Mouse (Mus musculus) ES-Bruce4 (cell line): ENCODE data around the gene Adgrl2. TPM values are rescaled to one million over a fixed set of nuclear protein-coding genes. Genes with fewer than 3 reads are reported as not detected.

Source experiments
- H3K27ac ChIP-seq: 2 replicates; pipeline ENCODE4 v1.5.1; 2012; ENCODE audit warnings: low read length, inconsistent platforms; ENCODE audit not compliant: insufficient read depth
- H3K27me3 ChIP-seq: 2 replicates; pipeline ENCODE4 v1.6.1; 2012; ENCODE audit warnings: mild to moderate bottlenecking, low read length, inconsistent platforms; ENCODE audit not compliant: control insufficient read depth, poor library complexity, insufficient read depth, severe bottlenecking
- H3K36me3 ChIP-seq: 2 replicates; pipeline ENCODE4 v1.6.1; 2012; ENCODE audit warnings: inconsistent platforms, mild to moderate bottlenecking, low read length, moderate library complexity; ENCODE audit not compliant: control insufficient read depth, poor library complexity, insufficient read depth, severe bottlenecking
- H3K4me1 ChIP-seq: one replicate; pipeline ENCODE4 v1.8.1; 2011; ENCODE audit warnings: low read length; ENCODE audit not compliant: control insufficient read depth, insufficient read depth
- H3K4me3 ChIP-seq: 2 replicates; pipeline ENCODE4 v1.5.1; 2011; ENCODE audit warnings: low read depth, mild to moderate bottlenecking, low read length
- H3K9ac ChIP-seq: 2 replicates; pipeline ENCODE4 v1.6.1; 2012; ENCODE audit warnings: low read depth, mild to moderate bottlenecking, inconsistent platforms; ENCODE audit not compliant: poor library complexity, severe bottlenecking
- H3K9me3 ChIP-seq: replicated peaks from 2 replicates; pipeline ENCODE4 v1.6.1; 2012; ENCODE audit warnings: mild to moderate bottlenecking, low read length, inconsistent platforms; ENCODE audit not compliant: control insufficient read depth, poor library complexity, insufficient read depth, severe bottlenecking
- CTCF ChIP-seq: IDR thresholded peaks from one replicate; pipeline ENCODE4 v1.8.1; 2011; ENCODE audit warnings: low read depth, low read length
- EP300 ChIP-seq: IDR thresholded peaks from 2 replicates; pipeline ENCODE4 v1.6.1; 2011; ENCODE audit warnings: low read depth, low read length; ENCODE audit not compliant: insufficient read depth
- POLR2A ChIP-seq: IDR thresholded peaks from one replicate; pipeline ENCODE4 v1.8.1; 2011; ENCODE audit warnings: low read length; ENCODE audit not compliant: insufficient read depth
- polyA plus RNA-seq: library from polyadenylated mRNA; stranded (reverse); fragments of >200 nt; gene quantifications from 2 replicates; pipeline ENCODE4 v1.2.4, GENCODE M21; 2011; ENCODE audit warnings: low read depth; ENCODE audit not compliant: missing spikeins, insufficient read depth, insufficient read length

Adgrl2 gene
- polyA plus RNA-seq, 1 experiment, result 133 TPM

GRCm38 (mm10) chr3:149001364-149001763 lies 11.0 kb upstream of the Adgrl2 start:
- H3K4me3 ChIP-seq, result no peak overlapping the region
- TF ChIP-seq EP300, result 0 out of 2 replicates have a peak, but pooled peaks have one; percentile 56
- TF ChIP-seq CTCF, result no peak
- TF ChIP-seq POLR2A, result no peak
- H3K27me3 ChIP-seq, result no peaks in the 10 kb centered on the region
- H3K9me3 ChIP-seq, result no peaks in the 10 kb centered on the region
- no peak overlapping the region for H3K27ac ChIP-seq
- peaks cover 1% of the 10 kb centered on the region for H3K4me1 ChIP-seq
- no peak overlapping the region for H3K9ac ChIP-seq
- no peaks in the 10 kb centered on the region for H3K36me3 ChIP-seq

- no peaks in the 10 kb centered on the region for H3K9me3 ChIP-seq
- H3K9ac ChIP-seq, result no peak overlapping the region
- no peak overlapping the region for H3K27ac ChIP-seq
- H3K4me3 ChIP-seq, result no peak overlapping the region
- peaks cover 1% of the 10 kb centered on the region for H3K4me1 ChIP-seq
- H3K36me3 ChIP-seq, result no peaks in the 10 kb centered on the region
- TF ChIP-seq EP300 (no peak), POLR2A (no peak), CTCF (no peak)
- H3K27me3 ChIP-seq, result no peaks in the 10 kb centered on the region
These were observed 8.3 kb upstream of the Adgrl2 start for GRCm38 (mm10) chr3:148998661-148999060.

- H3K27ac ChIP-seq, result no peak overlapping the region
- peak overlapping the region; percentile 80; the same call in 1 of the 2 replicates for H3K9ac ChIP-seq
- no peak overlapping the region for H3K4me3 ChIP-seq
- TF ChIP-seq POLR2A (no peak), CTCF (no peak), EP300 (no peak)
- no peaks in the 10 kb centered on the region for H3K27me3 ChIP-seq
- no peaks in the 10 kb centered on the region for H3K36me3 ChIP-seq
- H3K9me3 ChIP-seq, result no peaks in the 10 kb centered on the region
- no peaks in the 10 kb centered on the region for H3K4me1 ChIP-seq
These were observed 701 bp upstream of the Adgrl2 start for GRCm38 (mm10) chr3:148991056-148991455.

- H3K36me3 ChIP-seq, result no peaks in the 10 kb centered on the region
- peak overlapping the region; percentile 80 for H3K4me3 ChIP-seq
- no peaks in the 10 kb centered on the region for H3K9me3 ChIP-seq
- H3K4me1 ChIP-seq, result no peaks in the 10 kb centered on the region
- no peaks in the 10 kb centered on the region for H3K27me3 ChIP-seq
- peak overlapping the region; percentile 46 for H3K27ac ChIP-seq
- peak overlapping the region; percentile 80 for H3K9ac ChIP-seq
- TF ChIP-seq POLR2A (peak; percentile 2), CTCF (no peak), EP300 (0 out of 2 replicates have a peak, but pooled peaks have one; percentile 8)
These were observed 381 bp downstream of the Adgrl2 start for GRCm38 (mm10) chr3:148989818-148990530.

GRCm38 (mm10) chr3:148988996-148989817 lies 1.1 kb downstream of the Adgrl2 start:
- Histone ChIP-seq H3K4me1 (no peaks in the 10 kb centered on the region), H3K9me3 (no peaks in the 10 kb centered on the region), H3K27me3 (no peaks in the 10 kb centered on the region), H3K36me3 (no peaks in the 10 kb centered on the region), H3K9ac (peak overlapping the region; percentile 80), H3K4me3 (peak overlapping the region; percentile 80), H3K27ac (peak overlapping the region; percentile 27; the same call in 1 of the 2 replicates)
- TF ChIP-seq POLR2A (peak; percentile 11), CTCF (no peak), EP300 (0 out of 2 replicates have a peak, but pooled peaks have one; percentile 58)

DNA sequence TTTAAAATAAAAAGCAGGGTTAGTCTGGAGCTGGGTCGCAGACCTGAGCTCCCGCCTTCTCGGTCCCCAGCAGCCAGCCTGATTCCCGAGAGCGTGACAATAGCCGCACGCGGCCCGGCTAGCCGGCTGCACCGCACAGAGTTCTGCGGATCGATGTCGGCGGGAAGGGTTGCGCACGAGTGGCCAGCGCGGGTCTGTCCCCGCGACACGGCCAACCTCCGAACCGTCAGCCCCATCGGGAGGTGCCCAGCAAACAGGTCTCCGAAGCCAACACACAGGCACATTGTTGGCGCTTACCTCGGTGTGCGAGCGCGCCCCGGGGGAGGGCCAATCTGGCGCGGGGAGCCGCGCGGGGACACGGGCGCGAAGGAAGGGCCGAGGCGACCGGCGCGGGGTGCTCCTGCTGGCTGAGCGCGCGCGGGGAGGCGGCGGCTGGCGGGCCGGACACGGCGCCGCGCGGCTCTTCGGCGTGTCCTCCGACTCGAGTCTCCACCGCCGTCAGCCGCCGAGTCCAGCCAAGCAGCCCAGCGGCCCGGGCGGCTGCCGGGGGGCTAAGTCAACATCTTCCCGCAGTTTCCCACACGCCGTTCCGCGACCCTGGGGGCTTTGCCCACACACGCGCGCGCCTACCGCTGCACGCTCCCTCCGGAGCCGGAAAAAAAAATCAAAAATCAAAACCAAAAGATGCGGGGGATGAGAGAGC lies 1.9 kb downstream of the Adgrl2 start:
- Histone ChIP-seq H3K9me3 (no peaks in the 10 kb centered on the region), H3K4me1 (no peaks in the 10 kb centered on the region), H3K9ac (peak overlapping the region; percentile 80), H3K27me3 (no peaks in the 10 kb centered on the region), H3K36me3 (no peaks in the 10 kb centered on the region), H3K27ac (no peak overlapping the region), H3K4me3 (peak overlapping the region; percentile 80)
- TF ChIP-seq POLR2A (no peak), EP300 (no peak), CTCF (no peak)
